Mouse (Mus musculus) stomach, postnatal 0 days (tissue): Measurements from ENCODE around the gene Khsrp. TPM values are rescaled to one million over a fixed set of nuclear protein-coding genes. Genes with fewer than 3 reads are reported as not detected.

Experiments
- ATAC-seq: fragments of 200-750 bp; cut with Nextera tagmentation; 2 replicates; pipeline ENCODE4 v1.8.0; 2017; ENCODE audit not compliant: low FRiP score, low TSS enrichment
- DNase-seq: peaks from one replicate; pipeline ENCODE4 v3.0.0-alpha.2; 2016; ENCODE audit warnings: low spot score
- H3K27ac ChIP-seq: fragments of 300-500 bp; sonication (generic); replicated peaks from 2 replicates; pipeline ENCODE4 v1.5.1; 2014; ENCODE audit warnings: mild to moderate bottlenecking, control low read depth
- H3K27me3 ChIP-seq: fragments of 300-500 bp; sonication (generic); 2 replicates; pipeline ENCODE4 v1.6.1; 2014; ENCODE audit warnings: low read length; ENCODE audit not compliant: control insufficient read depth, insufficient read depth
- H3K36me3 ChIP-seq: fragments of 300-500 bp; sonication (generic); 2 replicates; pipeline ENCODE4 v1.6.1; 2014; ENCODE audit warnings: low read length, mixed read lengths; ENCODE audit not compliant: control insufficient read depth, insufficient read depth
- H3K4me1 ChIP-seq: fragments of 300-500 bp; sonication (generic); replicated peaks from 2 replicates; pipeline ENCODE4 v1.6.1; 2014; ENCODE audit warnings: antibody characterized with exemption; ENCODE audit not compliant: control insufficient read depth, insufficient read depth
- H3K4me2 ChIP-seq: fragments of 300-500 bp; sonication (generic); replicated peaks from 2 replicates; pipeline ENCODE4 v1.6.1; 2014; ENCODE audit warnings: low read depth, mild to moderate bottlenecking, control low read depth, moderate library complexity
- H3K4me3 ChIP-seq: fragments of 300-500 bp; sonication (generic); 2 replicates; pipeline ENCODE4 v1.5.1; 2014; ENCODE audit warnings: low read depth, low read length, control low read depth
- H3K9ac ChIP-seq: fragments of 300-500 bp; sonication (generic); 2 replicates; pipeline ENCODE4 v1.6.1; 2014; ENCODE audit warnings: mild to moderate bottlenecking, low read length, control low read depth, mixed read lengths
- H3K9me3 ChIP-seq: fragments of 300-500 bp; sonication (generic); 2 replicates; pipeline ENCODE4 v1.6.1; 2016; ENCODE audit warnings: low read length; ENCODE audit not compliant: control insufficient read depth
- CTCF ChIP-seq: IDR thresholded peaks from 2 replicates; pipeline ENCODE4 v1.5.1; 2016; ENCODE audit warnings: antibody characterized with exemption, low read depth, mild to moderate bottlenecking, moderate library complexity
- EP300 ChIP-seq: optimal IDR thresholded peaks from 2 replicates; pipeline ENCODE3; 2016; ENCODE audit warnings: antibody characterized with exemption
- WGBS: fragments of 180-500 bp; shearing (Covaris S2); extraction: QIAGEN DNeasy Blood & Tissue Kit; methylation state at CpG from one replicate; pipeline ENCODE4 v1.1.7; 2014; 5-methylcytosine and 5-hydroxymethylcytosine counted together
- polyA plus RNA-seq: library from polyadenylated mRNA; unstranded; fragments of >200 nt; fragmentation: Nextera tagmentation; extraction: Ambion mirVana; gene quantifications from 2 replicates; pipeline ENCODE4 v1.2.1, GENCODE M21; 2015

Khsrp gene
- polyA plus RNA-seq, 1 experiment from 2014 or later = 18.2 TPM

- WGBS = 72% methylated on average over 8 of the region's 8 CpGs
- H3K9me3 ChIP-seq = no peaks in the 10 kb centered on the region
- no peak within 1 kb of the TSS for H3K9ac ChIP-seq
- H3K4me3 ChIP-seq = no peak within 1 kb of the TSS
- H3K36me3 ChIP-seq = no peaks in the 10 kb centered on the region
- ATAC-seq = no peak
- no peak for DNase-seq
- H3K27me3 ChIP-seq = no peaks in the 10 kb centered on the region
- no peaks in the 10 kb centered on the region for H3K4me1 ChIP-seq
- TF ChIP-seq EP300 (no peak), CTCF (no peak)
- no peak within 1 kb of the TSS for H3K4me2 ChIP-seq
- no peak within 1 kb of the TSS for H3K27ac ChIP-seq
Measured at GRCm38 (mm10) chr17:57041554-57041953, 10.2 kb upstream of the Khsrp start, which contains the start of gene Slc25a41. Gene Slc25a41, minus strand, starts transcription at chr17:57041654.

GRCm38 (mm10) chr17:57038978-57039377, 7.7 kb upstream of the Khsrp start:
- ATAC-seq (no peak), DNase-seq (no peak)
- Histone ChIP-seq H3K4me1 (no peaks in the 10 kb centered on the region), H3K4me2 (no peak overlapping the region), H3K9me3 (no peaks in the 10 kb centered on the region), H3K4me3 (no peak overlapping the region), H3K27ac (no peak overlapping the region), H3K9ac (no peak overlapping the region), H3K36me3 (no peaks in the 10 kb centered on the region), H3K27me3 (no peaks in the 10 kb centered on the region)
- 37% methylated on average over 8 of the region's 8 CpGs for WGBS
- TF ChIP-seq EP300 (no peak), CTCF (peak; percentile 44)

GRCm38 (mm10) chr17:57032854-57033253, 1.5 kb upstream of the Khsrp start:
- ATAC-seq = no peak
- no peak for TF ChIP-seq EP300
- no peak for TF ChIP-seq CTCF
- 0 out of 2 replicates have a peak, but pooled peaks cover 3% of the 10 kb centered on the region for H3K4me1 ChIP-seq
- H3K9me3 ChIP-seq = no peaks in the 10 kb centered on the region
- H3K4me3 ChIP-seq = no peak overlapping the region
- no peaks in the 10 kb centered on the region; the same call in 1 of the 2 replicates for H3K36me3 ChIP-seq
- no peaks in the 10 kb centered on the region for H3K27me3 ChIP-seq
- H3K9ac ChIP-seq = no peak overlapping the region
- H3K27ac ChIP-seq = no peak overlapping the region
- no peak for DNase-seq
- WGBS = 88% methylated on average over 4 of the region's 4 CpGs
- no peak overlapping the region for H3K4me2 ChIP-seq

- Histone ChIP-seq H3K27ac (peak overlapping the region; percentile 84), H3K4me2 (peak overlapping the region; percentile 57), H3K27me3 (no peaks in the 10 kb centered on the region), H3K9ac (peak overlapping the region; percentile 63), H3K9me3 (no peaks in the 10 kb centered on the region), H3K4me1 (0 out of 2 replicates have a peak, but pooled peaks cover 3% of the 10 kb centered on the region), H3K36me3 (peaks cover 1% of the 10 kb centered on the region; the same call in 1 of the 2 replicates), H3K4me3 (peak overlapping the region; percentile 29)
- WGBS = under 1% methylated on average over 38 of the region's 38 CpGs
- TF ChIP-seq CTCF = peak; percentile 41
- TF ChIP-seq EP300 = no peak
- DNase-seq (peak; percentile 100), ATAC-seq (peak; percentile 96)
Measured at GRCm38 (mm10) chr17:57031661-57032420, 519 bp upstream of the Khsrp start.

GRCm38 (mm10) chr17:57029691-57030090, 1.6 kb downstream of the Khsrp start:
- no peak for DNase-seq
- Histone ChIP-seq H3K4me1 (0 out of 2 replicates have a peak, but pooled peaks cover 3% of the 10 kb centered on the region), H3K27me3 (no peaks in the 10 kb centered on the region), H3K4me3 (peak overlapping the region; percentile 82), H3K36me3 (peaks cover 19% of the 10 kb centered on the region), H3K4me2 (peak overlapping the region; percentile 67), H3K9ac (peak overlapping the region; percentile 100), H3K9me3 (no peaks in the 10 kb centered on the region), H3K27ac (no peak overlapping the region)
- no peak for ATAC-seq
- no peak for TF ChIP-seq EP300
- no peak for TF ChIP-seq CTCF
- 16% methylated on average over 8 of the region's 8 CpGs for WGBS

GRCm38 (mm10) chr17:57027471-57027870, 3.9 kb downstream of the Khsrp start:
- TF ChIP-seq EP300 = no peak
- no peak for TF ChIP-seq CTCF
- H3K4me1 ChIP-seq = 0 out of 2 replicates have a peak, but pooled peaks cover 2% of the 10 kb centered on the region
- DNase-seq (no peak), ATAC-seq (no peak)
- no peak overlapping the region for H3K4me3 ChIP-seq
- peaks cover 38% of the 10 kb centered on the region for H3K36me3 ChIP-seq
- no peaks in the 10 kb centered on the region for H3K27me3 ChIP-seq
- 80% methylated on average over 4 of the region's 4 CpGs for WGBS
- no peaks in the 10 kb centered on the region for H3K9me3 ChIP-seq
- no peak overlapping the region for H3K9ac ChIP-seq
- no peak overlapping the region for H3K27ac ChIP-seq
- no peak overlapping the region for H3K4me2 ChIP-seq
